ENCODE assay signal across 10 mouse cellular contexts in genomic region chr12:100604540-100604939, GRCm38 (mm10).
DNase-seq lines count a peak whose midpoint lies in the region; ATAC-seq lines count a peak whose summit lies in the region.
"Had no signal": no experiment of that assay in that cellular context is flagged by ENCODE, and none has a peak within 500 bp of the region (broad histone marks: within the 10 kb centered on the region; RNA-seq: fewer than 3 reads in every experiment).

No protein-coding gene starts in this region.

- H3K9me3 ChIP-seq in embryonic facial prominence, embryonic 11.5 days (replicated peaks; ENCODE audit: control insufficient read depth, low read length) = no peaks in the 10 kb centered on the region
- no peaks in the 10 kb centered on the region for H3K9me3 ChIP-seq in hindbrain, embryonic 11.5 days (ENCODE audit: control insufficient read depth, low read length)
- H3K9me3 ChIP-seq in limb, embryonic 10.5 days (replicated peaks) = no peaks in the 10 kb centered on the region
- no peaks in the 10 kb centered on the region for H3K9me3 ChIP-seq in midbrain, embryonic 12.5 days
- H3K9me3 ChIP-seq: embryonic facial prominence, embryonic 15.5 days had no signal

- H3K9ac ChIP-seq in embryonic facial prominence, embryonic 11.5 days (replicated peaks; ENCODE audit: low read length) = no peak overlapping the region
- no peak overlapping the region for H3K9ac ChIP-seq in hindbrain, embryonic 11.5 days (ENCODE audit: low read depth, low read length)
- no peak overlapping the region for H3K9ac ChIP-seq in midbrain, embryonic 12.5 days (replicated peaks)
- H3K9ac ChIP-seq: embryonic facial prominence, embryonic 15.5 days had no signal

- H3K4me3 ChIP-seq in embryonic facial prominence, embryonic 11.5 days (ENCODE audit: low read depth, low read length) = no peak overlapping the region
- H3K4me3 ChIP-seq in hindbrain, embryonic 11.5 days (ENCODE audit: low read depth, low read length) = no peak overlapping the region
- H3K4me3 ChIP-seq in limb, embryonic 10.5 days = no peak overlapping the region
- H3K4me3 ChIP-seq in midbrain, embryonic 12.5 days = no peak overlapping the region
- H3K4me3 ChIP-seq: embryonic facial prominence, embryonic 15.5 days; myocyte had no signal

- no peaks in the 10 kb centered on the region for H3K4me1 ChIP-seq in embryonic facial prominence, embryonic 11.5 days (ENCODE audit: control insufficient read depth, insufficient read depth, low read length)
- no peaks in the 10 kb centered on the region for H3K4me1 ChIP-seq in hindbrain, embryonic 11.5 days (replicated peaks; ENCODE audit: control insufficient read depth, insufficient read depth, low read length)
- H3K4me1 ChIP-seq in limb, embryonic 10.5 days = no peaks in the 10 kb centered on the region
- H3K4me1 ChIP-seq in midbrain, embryonic 12.5 days = no peaks in the 10 kb centered on the region
- H3K4me1 ChIP-seq: embryonic facial prominence, embryonic 15.5 days had no signal

- 0% methylated on average over 1 of the region's 1 CpGs for whole genome bisulfite sequencing in embryonic facial prominence, embryonic 11.5 days
- 2% methylated on average over 1 of the region's 1 CpGs for WGBS in hindbrain, embryonic 11.5 days
- WGBS in limb, embryonic 10.5 days = 3% methylated on average over 1 of the region's 1 CpGs
- WGBS in midbrain, embryonic 12.5 days = 0% methylated on average over 1 of the region's 1 CpGs

- H3K27ac ChIP-seq in embryonic facial prominence, embryonic 11.5 days (replicated peaks; ENCODE audit: low read depth, low read length) = no peak overlapping the region
- H3K27ac ChIP-seq in hindbrain, embryonic 11.5 days (ENCODE audit: low read depth, low read length) = no peak overlapping the region
- no peak overlapping the region for H3K27ac ChIP-seq in limb, embryonic 10.5 days
- H3K27ac ChIP-seq in midbrain, embryonic 12.5 days (replicated peaks) = no peak overlapping the region
- H3K27ac ChIP-seq: embryonic facial prominence, embryonic 15.5 days had no signal

- ATAC-seq in embryonic facial prominence, embryonic 11.5 days (replicated peaks; ENCODE audit: insufficient number of reproducible peaks, low FRiP score, low TSS enrichment, low read depth) = 0 out of 2 replicates have a peak, but pooled peaks have one; percentile 65
- ATAC-seq in hindbrain, embryonic 11.5 days (ENCODE audit: low FRiP score) = peak; percentile 75; the same call in 1 of the 2 replicates
- ATAC-seq in midbrain, embryonic 12.5 days (ENCODE audit: low FRiP score, low read depth) = peak; percentile 78; the same call in 1 of the 2 replicates

- peak; percentile 6 for DNase-seq in ovary, adult 18-20 months (ENCODE audit: low spot score)
- no peak for DNase-seq in ovary, postnatal 10 days (ENCODE audit: low spot score)
- DNase-seq in adrenal gland, postnatal 10 days = peak; percentile 44
- DNase-seq in embryonic facial prominence, embryonic 11.5 days (ENCODE audit: low spot score) = peak; percentile 65
- peak; percentile 55 for DNase-seq in hindbrain, embryonic 11.5 days (ENCODE audit: low spot score)
- DNase-seq in limb, embryonic 10.5 days (ENCODE audit: low spot score) = peak; percentile 43
- peak; percentile 57 for DNase-seq in thymus, postnatal 0 days (ENCODE audit: low spot score)

- H3K27me3 ChIP-seq in embryonic facial prominence, embryonic 11.5 days (ENCODE audit: control insufficient read depth, insufficient read depth, low read length) = no peaks in the 10 kb centered on the region
- no peaks in the 10 kb centered on the region for H3K27me3 ChIP-seq in hindbrain, embryonic 11.5 days (ENCODE audit: control insufficient read depth, insufficient read depth, low read length)
- no peaks in the 10 kb centered on the region for H3K27me3 ChIP-seq in limb, embryonic 10.5 days (ENCODE audit: low read depth, poor library complexity, severe bottlenecking)
- H3K27me3 ChIP-seq in midbrain, embryonic 12.5 days = no peaks in the 10 kb centered on the region
- H3K27me3 ChIP-seq: embryonic facial prominence, embryonic 15.5 days had no signal

- no peaks in the 10 kb centered on the region for H3K36me3 ChIP-seq in embryonic facial prominence, embryonic 11.5 days (replicated peaks; ENCODE audit: control insufficient read depth, insufficient read depth, low read depth, low read length)
- no peaks in the 10 kb centered on the region for H3K36me3 ChIP-seq in hindbrain, embryonic 11.5 days (ENCODE audit: control insufficient read depth, insufficient read depth, low read length)
- H3K36me3 ChIP-seq in limb, embryonic 10.5 days = no peaks in the 10 kb centered on the region
- H3K36me3 ChIP-seq in midbrain, embryonic 12.5 days = no peaks in the 10 kb centered on the region
- H3K36me3 ChIP-seq: embryonic facial prominence, embryonic 15.5 days had no signal

- no peak overlapping the region for H3K4me2 ChIP-seq in embryonic facial prominence, embryonic 11.5 days (ENCODE audit: low read depth, low read length)
- H3K4me2 ChIP-seq in hindbrain, embryonic 11.5 days (replicated peaks; ENCODE audit: low read depth, low read length) = no peak overlapping the region
- H3K4me2 ChIP-seq in midbrain, embryonic 12.5 days (replicated peaks) = no peak overlapping the region
- H3K4me2 ChIP-seq: embryonic facial prominence, embryonic 15.5 days had no signal
